Mouse (Mus musculus) large intestine, adult 2 months (tissue): ENCODE results near the gene Nup37. TPM values are rescaled to one million over a fixed set of nuclear protein-coding genes. Genes with fewer than 3 reads are reported as not detected.

ENCODE experiments used
- DNase-seq: peaks from one replicate; pipeline ENCODE4 v3.0.0-alpha.2; 2012; ENCODE audit warnings: low read depth, low spot score
- WGBS: fragments of 180-500 bp; shearing (Covaris S2); methylation state at CpG from one replicate; pipeline ENCODE4 v1.1.7; 2018; 5-methylcytosine and 5-hydroxymethylcytosine counted together
- polyA plus RNA-seq: library from polyadenylated mRNA; depleted of rRNA; stranded (reverse); fragments of >200 nt; gene quantifications from 2 replicates; pipeline ENCODE4 v1.2.3, GENCODE M21; 2012; rRNA removed

Nup37 gene
- polyA plus RNA-seq, 1 experiment: 10.2 TPM

- no peak for DNase-seq
- 88% methylated on average over 5 of the region's 5 CpGs for WGBS
These were observed 74.9 kb downstream of the Nup37 start for GRCm38 (mm10) chr10:88221718-88222117.

- no peak for DNase-seq
- 79% methylated on average over 5 of the region's 5 CpGs for WGBS
These were observed 78.6 kb downstream of the Nup37 start for GRCm38 (mm10) chr10:88225421-88225820.

- no peak for DNase-seq
- 98% methylated on average over 2 of the region's 2 CpGs for WGBS
These were observed 81.2 kb downstream of the Nup37 start for GRCm38 (mm10) chr10:88227962-88228361.

Other genes with a start within 250 kb of the Nup37 start
- not detected in 2 replicates for gene Pmch, start 55.9 kb upstream of the Nup37 start, polyA plus RNA-seq
- 1.1 and 1.2 TPM in 2 replicates for gene Parpbp, start 51 bp upstream of the Nup37 start, polyA plus RNA-seq
- gene Washc3, start 54.1 kb downstream of the Nup37 start, polyA plus RNA-seq: 20.8 and 21.2 TPM in 2 replicates
- gene Dram1, start 232.1 kb downstream of the Nup37 start, polyA plus RNA-seq: 5.5 and 5.8 TPM in 2 replicates
- 6.1 and 12.7 TPM in 2 replicates for gene Gnptab, start 232.1 kb downstream of the Nup37 start, polyA plus RNA-seq